Comparison of ENCODE assay signal across 8 mouse cellular contexts in the genomic region with DNA sequence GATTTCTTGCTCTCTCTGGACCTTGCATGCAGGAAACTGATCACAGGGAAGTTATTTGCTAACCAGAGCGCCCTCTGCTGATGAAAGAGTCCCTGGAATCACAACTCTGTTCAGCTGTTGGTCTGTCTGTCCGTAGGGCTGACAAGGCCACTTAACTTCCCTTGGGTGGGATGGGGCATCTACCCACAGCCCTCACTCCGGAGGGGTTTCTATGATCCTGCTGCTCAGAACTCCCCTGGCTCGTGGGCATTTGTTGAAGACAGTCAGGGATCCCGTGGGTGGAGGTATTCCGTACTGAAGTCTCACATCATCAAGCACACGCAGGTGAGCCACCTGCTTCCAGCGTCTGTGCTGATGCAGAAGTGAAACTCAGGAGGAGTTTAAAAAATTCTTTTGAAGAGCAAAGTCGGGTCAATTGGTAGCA. TPM values are rescaled to one million over a fixed set of nuclear protein-coding genes. Genes with fewer than 3 reads are reported as not detected.
A peak's percentile ranks its signal among the peaks of the same experiment; 100 is the strongest.
DNase-seq lines count a peak whose midpoint lies in the region; ATAC-seq and TF ChIP-seq lines count a peak whose summit lies in the region.

No protein-coding gene starts in this region.

- peak; percentile 51 for DNase-seq in ES-E14 (ENCODE audit: low read depth, low spot score)
- peak; percentile 11 for DNase-seq in cerebellum, adult 8-10 months
- peak; percentile 77 to 84 for DNase-seq in heart, postnatal 10 days
- DNase-seq in left cerebral cortex, postnatal 14 days (ENCODE audit: low spot score in 2 of 2), result peak; percentile 77 to 84
- DNase-seq in ovary, postnatal 36 days (ENCODE audit: low spot score), result peak; percentile 16
- DNase-seq in thymus, postnatal 4 days, result peak; percentile 76

- H3K9me3 ChIP-seq in intestine, postnatal 0 days (ENCODE audit: control insufficient read depth), result no peaks in the 10 kb centered on the region
- H3K9me3 ChIP-seq in intestine, embryonic 16.5 days (ENCODE audit: control insufficient read depth, low read length), result no peaks in the 10 kb centered on the region
- no peaks in the 10 kb centered on the region for H3K9me3 ChIP-seq in ES-E14 (ENCODE audit: control insufficient read depth, insufficient read depth, low read depth, low read length)

- no peak overlapping the region for H3K4me2 ChIP-seq in intestine, postnatal 0 days (replicated peaks; ENCODE audit: low read depth)
- H3K4me2 ChIP-seq in intestine, embryonic 16.5 days (ENCODE audit: low read depth, low read length), result no peak overlapping the region

- peak; percentile 84 for TF ChIP-seq CTCF in intestine, postnatal 0 days (IDR thresholded peaks at IDR 0.05; ENCODE audit: low read depth)

- no peak for ATAC-seq in intestine, postnatal 0 days
- ATAC-seq in intestine, embryonic 16.5 days, result no peak

- no peak overlapping the region for H3K4me3 ChIP-seq in intestine, postnatal 0 days (ENCODE audit: low read depth, low read length)
- no peak overlapping the region for H3K4me3 ChIP-seq in intestine, embryonic 16.5 days (ENCODE audit: low read length)
- H3K4me3 ChIP-seq in ES-E14 (ENCODE audit: insufficient read depth in 1 of 2, low read depth in 1 of 2, low read length in 2 of 2, poor library complexity in 1 of 2, severe bottlenecking in 1 of 2), result no peak overlapping the region

- in situ Hi-C loops in ES-E14 (cut with MboI; ENCODE audit: low sequenced_read_pairs in 2 of 2, unreplicated experiment in 2 of 2), result loop anchor here in 1 of 2 experiments (10.0 kb wide), 1 partner anchor 249 kb away; no protein-coding TSS in a partner anchor

- no peak overlapping the region for H3K27ac ChIP-seq in intestine, postnatal 0 days (ENCODE audit: low read depth, low read length)
- no peak overlapping the region for H3K27ac ChIP-seq in intestine, embryonic 16.5 days (ENCODE audit: low read length)
- no peak overlapping the region for H3K27ac ChIP-seq in ES-E14 (ENCODE audit: insufficient read depth, low read depth, low read length, poor library complexity, severe bottlenecking)

- 36% methylated on average over 9 of the region's 9 CpGs for WGBS in intestine, postnatal 0 days
- 34% methylated on average over 9 of the region's 9 CpGs for WGBS in intestine, embryonic 16.5 days

- H3K4me1 ChIP-seq in intestine, postnatal 0 days (replicated peaks; ENCODE audit: control insufficient read depth, insufficient read depth, low read length), result 0 out of 2 replicates have a peak, but pooled peaks cover 3% of the 10 kb centered on the region
- H3K4me1 ChIP-seq in intestine, embryonic 16.5 days (ENCODE audit: control insufficient read depth, insufficient read depth, low read length), result no peaks in the 10 kb centered on the region
- no peaks in the 10 kb centered on the region for H3K4me1 ChIP-seq in ES-E14 (ENCODE audit: control insufficient read depth in 2 of 2, insufficient read depth in 2 of 2, low read length in 2 of 2, poor library complexity in 1 of 2)

- H3K36me3 ChIP-seq in intestine, postnatal 0 days (ENCODE audit: control insufficient read depth, insufficient read depth), result no peaks in the 10 kb centered on the region
- H3K36me3 ChIP-seq in intestine, embryonic 16.5 days (ENCODE audit: control insufficient read depth, insufficient read depth, low read length), result no peaks in the 10 kb centered on the region
- no peaks in the 10 kb centered on the region for H3K36me3 ChIP-seq in ES-E14 (ENCODE audit: control insufficient read depth, insufficient read depth, low read length, poor library complexity, severe bottlenecking)

- no peak overlapping the region for H3K9ac ChIP-seq in intestine, postnatal 0 days (ENCODE audit: low read depth, low read length)
- H3K9ac ChIP-seq in intestine, embryonic 16.5 days (ENCODE audit: low read depth, low read length), result no peak overlapping the region
- no peak overlapping the region for H3K9ac ChIP-seq in ES-E14 (ENCODE audit: insufficient read depth, low read depth, low read length, poor library complexity, severe bottlenecking)

- no peaks in the 10 kb centered on the region for H3K27me3 ChIP-seq in intestine, postnatal 0 days (replicated peaks; ENCODE audit: control insufficient read depth, insufficient read depth, low read length)
- H3K27me3 ChIP-seq in intestine, embryonic 16.5 days (replicated peaks; ENCODE audit: control insufficient read depth, insufficient read depth, low read length), result 0 out of 2 replicates have a peak, but pooled peaks cover 6% of the 10 kb centered on the region

- intact Hi-C loops in heart, postnatal 10 days (cut with DNase I), result loop anchor here (1.0 to 2.0 kb wide), 2 partner anchors 73 to 731 kb away; no protein-coding TSS in a partner anchor
- intact Hi-C loops in left cerebral cortex, postnatal 14 days (cut with DNase I), result loop anchor here (5.0 to 10.0 kb wide), 3 partner anchors 431 to 734 kb away; no protein-coding TSS in a partner anchor

TF ChIP-seq in ES-E14, 5 proteins besides CTCF, POLR2A, EP300 and RAD21:
- TF ChIP-seq ZNF384 (IDR thresholded peaks at IDR 0.05; ENCODE audit: low read depth, low read length), result no peak
- TF ChIP-seq CHD2 (IDR thresholded peaks at IDR 0.05; ENCODE audit: low read depth, low read length), result no peak
- TF ChIP-seq MAFK (IDR thresholded peaks at IDR 0.05; ENCODE audit: insufficient read depth, low read depth, low read length), result no peak
- TF ChIP-seq HCFC1 (IDR thresholded peaks at IDR 0.05; ENCODE audit: borderline replicate concordance, insufficient read depth, low read length), result no peak
- no peak for TF ChIP-seq ZC3H11A (IDR thresholded peaks at IDR 0.05; ENCODE audit: borderline replicate concordance, low read depth, low read length)

RNA-seq across cellular contexts. Expression of gene Xylt1, which starts 4.9 kb away (rescaled TPM):
- 0.52 and 0.60 TPM in 2 replicates for polyA plus RNA-seq in intestine, postnatal 0 days (2015; fragmentation: Nextera tagmentation; extraction: Ambion mirVana)
- 0.48 and 0.50 TPM in 2 replicates for polyA plus RNA-seq in intestine, embryonic 16.5 days (2015; fragmentation: Nextera tagmentation; extraction: Ambion mirVana)
- total RNA-seq in ES-E14 (2012; rRNA removed), result 3.6 and 5.5 TPM in 2 replicates
- total RNA-seq in heart, postnatal 10 days (2021), result 1 to 10 TPM; 6.4 to 6.8 TPM
- total RNA-seq in left cerebral cortex, postnatal 14 days (2021), result 10 to 100 TPM; 52.9 to 53.8 TPM

Comparison
In these comparisons a context has a peak if more than half of its experiments do, and no peak if none do; other contexts are left out.
1. DNase-seq: peak in every context shown above with its lines; median percentile 80 in heart, postnatal 10 days; 80 in left cerebral cortex, postnatal 14 days; 76 in thymus, postnatal 4 days; 51 in ES-E14; 16 in ovary, postnatal 36 days; 11 in cerebellum, adult 8-10 months.